Mouse (Mus musculus) myocyte (in vitro differentiated cells): ENCODE measurements at regions not wholly inside any gene's neighbourhood (a gene's known extent, or its start where the extent isn't known, plus 50 kb on each side); places are given as distances from the start of the nearest gene placed in this dataset.

Experiments used
- H3K27me3 ChIP-seq: one replicate; pipeline ENCODE4 v1.6.1; 2011; ENCODE audit not compliant: control insufficient read depth, insufficient read depth, insufficient read length
- H3K36me3 ChIP-seq: one replicate; pipeline ENCODE4 v1.6.1; 2011; ENCODE audit not compliant: control insufficient read depth, insufficient read depth
- H3K4me2 ChIP-seq: one replicate; pipeline ENCODE4 v1.6.1; 2011; ENCODE audit warnings: low read depth, control low read depth
- H3K4me3 ChIP-seq: one replicate; pipeline ENCODE4 v1.5.1; 2011; ENCODE audit warnings: mild to moderate bottlenecking, control low read depth, moderate library complexity
- H3K79me2 ChIP-seq: one replicate; pipeline ENCODE4 v1.6.1; 2011; ENCODE audit not compliant: control insufficient read depth, insufficient read depth
- H3ac ChIP-seq: one replicate; pipeline ENCODE4 v1.6.1; 2011; ENCODE audit not compliant: control insufficient read depth, insufficient read length
- CEBPB ChIP-seq: IDR thresholded peaks from 2 replicates; pipeline ENCODE4 v1.6.1; 2011; ENCODE audit warnings: mild to moderate bottlenecking, moderate library complexity; ENCODE audit not compliant: poor library complexity, insufficient read depth, severe bottlenecking
- E2F4 ChIP-seq: IDR thresholded peaks from one replicate; pipeline ENCODE4 v1.6.1; 2011; ENCODE audit warnings: mild to moderate bottlenecking, control low read depth, moderate library complexity; ENCODE audit not compliant: insufficient read depth
- MAX ChIP-seq: IDR thresholded peaks from one replicate; pipeline ENCODE4 v1.6.1; 2011; ENCODE audit warnings: low read depth, mild to moderate bottlenecking, control low read depth
- MYOD1 ChIP-seq, 3 experiments: IDR thresholded peaks; one replicate each; pipeline ENCODE4 v1.6.1; 2011; ENCODE audit warnings: control low read depth in 2 of 3, low read depth in 2 of 3, mild to moderate bottlenecking in 2 of 3, moderate library complexity in 1 of 3; ENCODE audit not compliant: insufficient read length in 2 of 3, control insufficient read depth in 1 of 3
- MYOG ChIP-seq, 3 experiments: IDR thresholded peaks; one replicate each; pipeline ENCODE4 v1.6.1; 2011; ENCODE audit warnings: control low read depth in 2 of 3, low read depth in 2 of 3, mild to moderate bottlenecking in 2 of 3; ENCODE audit not compliant: insufficient read length in 2 of 3, control insufficient read depth in 1 of 3, insufficient read depth in 1 of 3
- POLR2A ChIP-seq: IDR thresholded peaks from one replicate; pipeline ENCODE4 v1.6.1; 2011; ENCODE audit warnings: low read depth, mild to moderate bottlenecking, control low read depth, moderate library complexity; ENCODE audit not compliant: insufficient read length
- POLR2AphosphoS2 ChIP-seq: IDR thresholded peaks from one replicate; pipeline ENCODE4 v1.6.1; 2011; ENCODE audit warnings: low read depth, control low read depth; ENCODE audit not compliant: insufficient read length
- REST ChIP-seq: IDR thresholded peaks from one replicate; pipeline ENCODE4 v1.6.1; 2011; ENCODE audit warnings: mild to moderate bottlenecking, control low read depth, moderate library complexity; ENCODE audit not compliant: insufficient read depth, insufficient read length
- SRF ChIP-seq: IDR thresholded peaks from one replicate; pipeline ENCODE4 v1.6.1; 2011; ENCODE audit warnings: low read depth; ENCODE audit not compliant: control insufficient read depth, insufficient read length
- TCF12 ChIP-seq: IDR thresholded peaks from one replicate; pipeline ENCODE4 v1.6.1; 2011; ENCODE audit warnings: mild to moderate bottlenecking, control low read depth; ENCODE audit not compliant: poor library complexity, insufficient read depth, severe bottlenecking
- TCF3 ChIP-seq: IDR thresholded peaks from one replicate; pipeline ENCODE4 v1.6.1; 2011; ENCODE audit warnings: low read depth, control low read depth; ENCODE audit not compliant: insufficient read length
- USF1 ChIP-seq: IDR thresholded peaks from one replicate; pipeline ENCODE4 v1.6.1; 2011; ENCODE audit warnings: low read depth, mild to moderate bottlenecking, control low read depth, moderate library complexity

DNA sequence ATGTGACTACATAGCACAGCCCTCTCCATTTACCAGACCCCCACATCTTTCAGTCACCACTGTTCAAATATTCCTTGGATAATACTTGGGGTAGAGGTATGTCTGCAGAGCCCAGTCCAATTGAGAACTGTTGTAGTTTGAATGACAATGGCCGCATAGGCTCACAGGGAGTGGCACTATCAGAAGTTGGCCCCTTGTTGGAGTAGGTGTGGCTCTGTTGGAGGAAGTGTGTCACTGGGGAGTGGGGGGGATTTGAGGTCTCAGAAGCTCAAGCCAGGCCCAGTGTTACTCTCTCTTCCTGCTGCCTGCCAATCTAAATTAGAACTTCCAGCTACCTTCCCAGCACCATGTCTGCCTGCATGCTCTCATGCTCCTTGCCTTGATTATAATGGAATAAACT, 664.7 kb downstream of the Vrk1 start:
- TF ChIP-seq SRF = no peak
- no peak for TF ChIP-seq REST
- TF ChIP-seq MYOD1 (IDR thresholded peaks at IDR 0.05; ENCODE audit: control insufficient read depth in 1 of 3, insufficient read length in 2 of 3, low read depth in 2 of 3) = no peak
- no peak for TF ChIP-seq E2F4
- no peak for TF ChIP-seq USF1
- TF ChIP-seq MYOG (IDR thresholded peaks at IDR 0.05; ENCODE audit: control insufficient read depth in 1 of 3, insufficient read depth in 1 of 3, insufficient read length in 2 of 3, low read depth in 2 of 3) = no peak
- no peak for TF ChIP-seq TCF12
- no peak for TF ChIP-seq TCF3
- no peak for TF ChIP-seq CEBPB
- no peak for TF ChIP-seq MAX
- TF ChIP-seq POLR2AphosphoS2 = no peak
- TF ChIP-seq POLR2A = no peak
- Histone ChIP-seq H3K36me3 (no peaks in the 10 kb centered on the region), H3ac (no peak overlapping the region), H3K4me3 (no peak overlapping the region), H3K4me2 (no peak overlapping the region), H3K27me3 (no peaks in the 10 kb centered on the region), H3K79me2 (no peaks in the 10 kb centered on the region)

DNA sequence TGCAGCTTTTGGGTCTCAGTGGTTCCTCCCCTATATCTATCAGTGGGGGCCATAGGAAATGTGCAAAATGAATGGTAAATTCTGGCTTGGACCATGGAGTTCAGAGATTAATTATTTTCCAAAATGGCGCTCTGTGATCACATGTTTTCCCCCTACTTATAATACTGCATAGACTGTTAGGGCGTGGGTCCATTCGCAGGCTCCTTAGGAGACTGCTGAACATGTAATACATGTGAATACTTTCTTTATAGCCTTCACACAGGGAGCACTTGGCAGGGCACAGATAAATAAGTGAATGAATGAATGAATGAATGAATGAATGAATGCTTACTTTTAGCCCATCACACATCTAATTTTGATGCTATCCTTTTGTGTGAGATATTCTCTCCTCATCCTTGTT, 666.1 kb downstream of the Vrk1 start:
- TF ChIP-seq SRF = no peak
- TF ChIP-seq POLR2AphosphoS2 = no peak
- TF ChIP-seq MAX = no peak
- TF ChIP-seq MYOG (IDR thresholded peaks at IDR 0.05; ENCODE audit: control insufficient read depth in 1 of 3, insufficient read depth in 1 of 3, insufficient read length in 2 of 3, low read depth in 2 of 3) = no peak
- no peak for TF ChIP-seq USF1
- TF ChIP-seq CEBPB = no peak
- TF ChIP-seq E2F4 = no peak
- no peak for TF ChIP-seq MYOD1 (IDR thresholded peaks at IDR 0.05; ENCODE audit: control insufficient read depth in 1 of 3, insufficient read length in 2 of 3, low read depth in 2 of 3)
- no peak for TF ChIP-seq TCF3
- no peak for TF ChIP-seq TCF12
- TF ChIP-seq POLR2A = no peak
- TF ChIP-seq REST = no peak
- no peaks in the 10 kb centered on the region for H3K36me3 ChIP-seq
- no peaks in the 10 kb centered on the region for H3K79me2 ChIP-seq
- H3K27me3 ChIP-seq = no peaks in the 10 kb centered on the region
- H3ac ChIP-seq = no peak overlapping the region
- H3K4me2 ChIP-seq = no peak overlapping the region
- H3K4me3 ChIP-seq = no peak overlapping the region

DNA sequence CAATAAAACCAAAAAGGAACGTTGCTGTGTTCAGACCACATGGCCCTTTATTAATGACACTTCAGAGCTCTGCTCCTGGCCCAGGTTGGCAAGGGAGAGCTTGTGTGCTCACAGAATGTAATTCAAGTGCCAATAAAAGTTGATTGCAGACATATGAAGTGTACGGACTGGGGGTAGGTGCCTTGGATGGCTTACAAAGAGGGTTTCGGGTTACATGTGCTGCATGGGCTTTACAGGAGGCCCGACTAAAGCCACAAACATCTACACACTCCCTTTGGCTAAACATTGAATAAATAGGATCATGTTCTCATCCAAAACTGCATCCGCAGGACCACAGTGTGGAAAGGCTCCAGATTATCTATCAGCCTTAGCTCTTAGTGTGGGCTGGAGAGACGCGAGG, 666.5 kb downstream of the Vrk1 start:
- Histone ChIP-seq H3ac (no peak overlapping the region), H3K4me2 (no peak overlapping the region), H3K36me3 (no peaks in the 10 kb centered on the region)

DNA sequence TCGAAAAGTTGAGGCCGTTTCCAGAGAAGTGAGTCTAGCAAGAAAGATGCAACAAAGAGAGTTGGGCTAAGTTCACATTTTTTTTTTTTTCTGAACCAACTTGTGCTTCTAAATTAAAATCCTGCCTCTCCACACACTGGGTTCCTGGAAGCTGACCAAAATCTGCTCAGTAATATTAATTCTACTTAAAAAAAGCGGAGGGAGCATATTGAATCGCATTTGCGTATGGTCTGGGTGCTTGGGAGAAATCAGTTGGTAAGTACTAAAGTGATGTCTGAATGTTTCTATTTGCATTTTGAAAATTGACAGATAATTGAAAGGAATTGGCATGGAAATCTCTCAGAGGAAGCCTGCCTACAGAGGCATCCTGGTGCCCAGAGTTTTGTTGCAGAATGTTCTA, 676.0 kb downstream of the Vrk1 start:
- no peak overlapping the region for H3K4me2 ChIP-seq
- no peak overlapping the region for H3K4me3 ChIP-seq
- no peaks in the 10 kb centered on the region for H3K27me3 ChIP-seq
- H3K79me2 ChIP-seq = no peaks in the 10 kb centered on the region
- TF ChIP-seq MYOD1 (IDR thresholded peaks at IDR 0.05; ENCODE audit: control insufficient read depth in 1 of 3, insufficient read length in 2 of 3, low read depth in 2 of 3) = no peak
- no peak for TF ChIP-seq MYOG (IDR thresholded peaks at IDR 0.05; ENCODE audit: control insufficient read depth in 1 of 3, insufficient read depth in 1 of 3, insufficient read length in 2 of 3, low read depth in 2 of 3)
- no peak for TF ChIP-seq POLR2A
- no peak for TF ChIP-seq POLR2AphosphoS2
- no peaks in the 10 kb centered on the region for H3K36me3 ChIP-seq
- no peak overlapping the region for H3ac ChIP-seq

More for the DNA sequence above, 666.5 kb downstream of the Vrk1 start:
- Histone ChIP-seq H3K27me3 (no peaks in the 10 kb centered on the region), H3K4me3 (no peak overlapping the region), H3K79me2 (no peaks in the 10 kb centered on the region)
- TF ChIP-seq MYOD1 (IDR thresholded peaks at IDR 0.05; ENCODE audit: control insufficient read depth in 1 of 3, insufficient read length in 2 of 3, low read depth in 2 of 3) (no peak), REST (no peak), MYOG (IDR thresholded peaks at IDR 0.05; ENCODE audit: control insufficient read depth in 1 of 3, insufficient read depth in 1 of 3, insufficient read length in 2 of 3, low read depth in 2 of 3) (no peak), SRF (no peak), MAX (no peak), CEBPB (no peak), TCF12 (no peak), POLR2A (no peak), POLR2AphosphoS2 (no peak), TCF3 (no peak)

DNA sequence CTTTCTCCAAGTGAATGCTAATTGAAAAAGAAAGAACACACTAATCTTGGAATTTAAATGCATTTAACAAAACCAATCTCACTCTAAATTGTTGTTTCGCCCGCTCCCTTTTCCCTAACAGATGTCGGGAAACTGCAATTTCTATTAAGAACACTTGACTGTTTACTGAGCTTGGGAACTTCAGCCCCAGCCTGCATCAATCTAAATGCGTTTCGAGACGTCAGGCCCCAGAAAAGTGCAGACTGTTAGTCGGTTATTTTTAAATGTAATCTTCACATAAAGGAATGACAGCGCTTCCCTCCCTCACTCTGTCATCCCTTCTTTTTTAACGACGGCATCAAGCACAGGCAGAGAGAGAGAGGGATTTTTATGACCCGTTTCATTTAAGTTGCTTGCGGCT, 677.7 kb downstream of the Vrk1 start:
- no peak overlapping the region for H3K4me3 ChIP-seq
- H3K36me3 ChIP-seq = no peaks in the 10 kb centered on the region
- H3ac ChIP-seq = no peak overlapping the region
- H3K4me2 ChIP-seq = no peak overlapping the region
- H3K79me2 ChIP-seq = no peaks in the 10 kb centered on the region
- TF ChIP-seq SRF (no peak), TCF3 (no peak), TCF12 (no peak), POLR2AphosphoS2 (no peak), CEBPB (no peak)
- no peaks in the 10 kb centered on the region for H3K27me3 ChIP-seq
